Mouse (Mus musculus) CH12.LX (cell line): Measurements from ENCODE around the gene Dhx16. TPM values are rescaled to one million over a fixed set of nuclear protein-coding genes. Genes with fewer than 3 reads are reported as not detected.

ENCODE experiments used
- DNase-seq: peaks from one replicate; pipeline ENCODE4 v3.0.0-alpha.2; 2013; ENCODE audit errors: extremely low read depth
- H3K27ac ChIP-seq: 2 replicates; pipeline ENCODE4 v1.5.1; 2012; ENCODE audit warnings: low read depth, mild to moderate bottlenecking, control low read depth, moderate library complexity; ENCODE audit not compliant: insufficient read depth
- H3K27me3 ChIP-seq: replicated peaks from 2 replicates; pipeline ENCODE3; 2012; ENCODE audit warnings: inconsistent platforms
- H3K36me3 ChIP-seq, 2 experiments: replicated peaks in 1 of 2; 2 replicates each; pipeline versions ENCODE3 to v1.6.1; 2012; ENCODE audit warnings: inconsistent platforms in 1 of 2, low read length in 1 of 2, mild to moderate bottlenecking in 1 of 2, mixed read lengths in 1 of 2, moderate library complexity in 1 of 2; ENCODE audit not compliant: control insufficient read depth in 1 of 2, insufficient read depth in 1 of 2
- H3K4me1 ChIP-seq, 2 experiments: 2 replicates each; pipeline ENCODE4 v1.6.1; 2012; ENCODE audit warnings: inconsistent platforms in 1 of 2, moderate library complexity in 1 of 2; ENCODE audit not compliant: insufficient read depth in 2 of 2, control insufficient read depth in 1 of 2
- H3K4me2 ChIP-seq: 2 replicates; pipeline ENCODE4 v1.6.1; 2012; ENCODE audit warnings: low read depth, mild to moderate bottlenecking, control low read depth; ENCODE audit not compliant: poor library complexity, insufficient read depth, severe bottlenecking
- H3K4me3 ChIP-seq, 3 experiments: fragments of 150-350 bp in 1 of 3; sonication (generic) in 1 of 3; replicated peaks in 1 of 3; 2 replicates each; pipeline versions ENCODE3 to v1.5.1; 2011 to 2012; ENCODE audit warnings: low read depth in 2 of 3, low read length in 2 of 3, mild to moderate bottlenecking in 2 of 3, moderate library complexity in 2 of 3, control low read depth in 1 of 3, improper control_type of control experiment in 1 of 3, inconsistent platforms in 1 of 3, mixed read lengths in 1 of 3; ENCODE audit not compliant: poor library complexity in 1 of 3
- H3K79me2 ChIP-seq: replicated peaks from 2 replicates; pipeline ENCODE4 v1.6.1; 2012; ENCODE audit warnings: mild to moderate bottlenecking, moderate library complexity; ENCODE audit not compliant: control insufficient read depth, poor library complexity, insufficient read depth, severe bottlenecking; ENCODE audit errors: extremely low read depth
- H3K9ac ChIP-seq: 2 replicates; pipeline ENCODE4 v1.6.1; 2012; ENCODE audit warnings: low read depth, mild to moderate bottlenecking, control low read depth, moderate library complexity; ENCODE audit not compliant: insufficient read depth
- H3K9me3 ChIP-seq: replicated peaks from 2 replicates; pipeline ENCODE3; 2012; ENCODE audit warnings: low read length, inconsistent platforms, mixed read lengths
- BHLHE40 ChIP-seq: IDR thresholded peaks from 2 replicates; pipeline ENCODE4 v1.6.1; 2011; ENCODE audit warnings: mild to moderate bottlenecking, low read depth, low read length, improper control_type of control experiment
- CHD1 ChIP-seq: IDR thresholded peaks from 2 replicates; pipeline ENCODE4 v1.6.1; 2012; ENCODE audit warnings: low read depth, low read length, improper control_type of control experiment, inconsistent platforms
- CHD2 ChIP-seq: IDR thresholded peaks from 2 replicates; pipeline ENCODE4 v1.6.1; 2011; ENCODE audit warnings: low read length, improper control_type of control experiment
- CTCF ChIP-seq, 2 experiments: IDR thresholded peaks in 1 of 2; conservative IDR thresholded peaks in 1 of 2; 2 replicates each; pipeline ENCODE4 v1.5.1; 2011 to 2012; ENCODE audit warnings: low read depth in 2 of 2, low read length in 2 of 2, improper control_type of control experiment in 1 of 2, inconsistent platforms in 1 of 2, mild to moderate bottlenecking in 1 of 2, moderate library complexity in 1 of 2
- E2F4 ChIP-seq: IDR thresholded peaks from 2 replicates; pipeline ENCODE4 v1.6.1; 2011; ENCODE audit warnings: low read depth, low read length, improper control_type of control experiment; ENCODE audit not compliant: insufficient replicate concordance
- ELF1 ChIP-seq: IDR thresholded peaks from 2 replicates; pipeline ENCODE4 v1.6.1; 2014; ENCODE audit warnings: low read depth, mild to moderate bottlenecking, inconsistent platforms, low read length, improper control_type of control experiment
- EP300 ChIP-seq: IDR thresholded peaks from 2 replicates; pipeline ENCODE4 v1.6.1; 2011; ENCODE audit warnings: low read length, improper control_type of control experiment
- ETS1 ChIP-seq: conservative IDR thresholded peaks from 2 replicates; pipeline ENCODE4 v1.6.1; 2012; ENCODE audit warnings: low read depth, mild to moderate bottlenecking, inconsistent platforms, low read length, improper control_type of control experiment, moderate library complexity
- GABPA ChIP-seq: IDR thresholded peaks from 2 replicates; pipeline ENCODE4 v1.6.1; 2012; ENCODE audit warnings: low read depth, low read length, improper control_type of control experiment, inconsistent platforms; ENCODE audit not compliant: insufficient replicate concordance
- HCFC1 ChIP-seq: IDR thresholded peaks from 2 replicates; pipeline ENCODE4 v1.6.1; 2012; ENCODE audit warnings: low read depth, mild to moderate bottlenecking, inconsistent platforms, low read length, improper control_type of control experiment
- IRF4 ChIP-seq: IDR thresholded peaks from 2 replicates; pipeline ENCODE4 v1.6.1; 2014; ENCODE audit warnings: low read depth, mild to moderate bottlenecking, inconsistent platforms, low read length, improper control_type of control experiment
- JUN ChIP-seq: IDR thresholded peaks from 2 replicates; pipeline ENCODE4 v1.6.1; 2011; ENCODE audit warnings: low read depth, mild to moderate bottlenecking, low read length, improper control_type of control experiment, moderate library complexity; ENCODE audit not compliant: insufficient read depth
- JUND ChIP-seq: conservative IDR thresholded peaks from 2 replicates; pipeline ENCODE4 v1.6.1; 2011; ENCODE audit warnings: low read depth, low read length, improper control_type of control experiment
- KAT2A ChIP-seq: IDR thresholded peaks from 2 replicates; pipeline ENCODE4 v1.6.1; 2012; ENCODE audit warnings: low read length, improper control_type of control experiment, inconsistent platforms; ENCODE audit not compliant: insufficient replicate concordance
- MAFK ChIP-seq: IDR thresholded peaks from 2 replicates; pipeline ENCODE4 v1.6.1; 2011; ENCODE audit warnings: low read length, improper control_type of control experiment; ENCODE audit not compliant: insufficient replicate concordance
- MAX ChIP-seq: IDR thresholded peaks from 2 replicates; pipeline ENCODE4 v1.6.1; 2011; ENCODE audit warnings: low read length, improper control_type of control experiment
- MAZ ChIP-seq: IDR thresholded peaks from 2 replicates; pipeline ENCODE4 v1.6.1; 2012; ENCODE audit warnings: low read depth, mild to moderate bottlenecking, inconsistent platforms, low read length, improper control_type of control experiment, moderate library complexity
- MEF2A ChIP-seq: IDR thresholded peaks from 2 replicates; pipeline ENCODE4 v1.6.1; 2014; ENCODE audit warnings: low read depth, mild to moderate bottlenecking, inconsistent platforms, low read length, improper control_type of control experiment, borderline replicate concordance
- MXI1 ChIP-seq: IDR thresholded peaks from 2 replicates; pipeline ENCODE4 v1.6.1; 2011; ENCODE audit warnings: mild to moderate bottlenecking, low read depth, low read length, improper control_type of control experiment
- MYC ChIP-seq: IDR thresholded peaks from 2 replicates; pipeline ENCODE4 v1.6.1; 2011; ENCODE audit warnings: low read depth, mild to moderate bottlenecking, improper control_type of control experiment, low read length
- NELFE ChIP-seq: IDR thresholded peaks from 2 replicates; pipeline ENCODE4 v1.6.1; 2011; ENCODE audit warnings: low read depth, low read length, improper control_type of control experiment
- NRF1 ChIP-seq: IDR thresholded peaks from 2 replicates; pipeline ENCODE4 v1.6.1; 2014; ENCODE audit warnings: low read depth, mild to moderate bottlenecking, inconsistent platforms, low read length, improper control_type of control experiment, moderate library complexity
- PAX5 ChIP-seq: IDR thresholded peaks from 2 replicates; pipeline ENCODE4 v1.6.1; 2012; ENCODE audit warnings: low read length, inconsistent platforms, mixed read lengths
- POLR2A ChIP-seq: IDR thresholded peaks from 2 replicates; pipeline ENCODE4 v1.6.1; 2011; ENCODE audit warnings: low read depth, mild to moderate bottlenecking, improper control_type of control experiment, low read length
- POLR2AphosphoS2 ChIP-seq: IDR thresholded peaks from 2 replicates; pipeline ENCODE4 v1.6.1; 2011; ENCODE audit warnings: low read depth, low read length, improper control_type of control experiment
- RAD21 ChIP-seq: IDR thresholded peaks from 2 replicates; pipeline ENCODE4 v1.6.1; 2011; ENCODE audit warnings: low read depth, mild to moderate bottlenecking, low read length, improper control_type of control experiment, moderate library complexity
- RCOR1 ChIP-seq: conservative IDR thresholded peaks from 2 replicates; pipeline ENCODE4 v1.6.1; 2012; ENCODE audit warnings: low read depth, mild to moderate bottlenecking, inconsistent platforms, low read length, improper control_type of control experiment
- SIN3A ChIP-seq: IDR thresholded peaks from 2 replicates; pipeline ENCODE4 v1.6.1; 2012; ENCODE audit warnings: low read length, improper control_type of control experiment, inconsistent platforms
- SMC3 ChIP-seq: IDR thresholded peaks from 2 replicates; pipeline ENCODE4 v1.6.1; 2011; ENCODE audit warnings: low read depth, low read length, improper control_type of control experiment
- TBP ChIP-seq: conservative IDR thresholded peaks from 2 replicates; pipeline ENCODE4 v1.6.1; 2011; ENCODE audit warnings: low read depth, low read length, improper control_type of control experiment
- TCF12 ChIP-seq: IDR thresholded peaks from 2 replicates; pipeline ENCODE4 v1.6.1; 2014; ENCODE audit warnings: low read depth, mild to moderate bottlenecking, inconsistent platforms, low read length, improper control_type of control experiment
- UBTF ChIP-seq: IDR thresholded peaks from 2 replicates; pipeline ENCODE4 v1.6.1; 2012; ENCODE audit warnings: low read depth, mild to moderate bottlenecking, inconsistent platforms, low read length, improper control_type of control experiment, moderate library complexity
- USF1 ChIP-seq: IDR thresholded peaks from 2 replicates; pipeline ENCODE4 v1.6.1; 2014; ENCODE audit warnings: low read depth, mild to moderate bottlenecking, inconsistent platforms, low read length, improper control_type of control experiment
- USF2 ChIP-seq: conservative IDR thresholded peaks from 2 replicates; pipeline ENCODE4 v1.6.1; 2011; ENCODE audit warnings: low read depth, low read length, improper control_type of control experiment
- ZC3H11A ChIP-seq: IDR thresholded peaks from 2 replicates; pipeline ENCODE4 v1.6.1; 2012; ENCODE audit warnings: low read depth, mild to moderate bottlenecking, inconsistent platforms, low read length, improper control_type of control experiment
- ZKSCAN1 ChIP-seq: IDR thresholded peaks from 2 replicates; pipeline ENCODE4 v1.6.1; 2012; ENCODE audit warnings: low read depth, inconsistent platforms, low read length, improper control_type of control experiment, borderline replicate concordance
- ZMIZ1 ChIP-seq: IDR thresholded peaks from 2 replicates; pipeline ENCODE4 v1.6.1; 2012; ENCODE audit warnings: low read depth, mild to moderate bottlenecking, inconsistent platforms, low read length, improper control_type of control experiment
- ZNF384 ChIP-seq: IDR thresholded peaks from 2 replicates; pipeline ENCODE4 v1.6.1; 2012; ENCODE audit warnings: low read depth, low read length, improper control_type of control experiment, inconsistent platforms
- dilution Hi-C: fragments of 300-500 bp; cut with MboI; formaldehyde crosslinking; loops from 2 replicates; pipeline ENCODE4 v1.14.3; 2020; ENCODE audit warnings: low sequenced_read_pairs; ENCODE audit not compliant: extremely low pct_unique_long_range_greater_than_20kb, extremely low pct_ligation_motif_present
- in situ Hi-C: fragments of 300-500 bp; cut with MboI; formaldehyde crosslinking; loops from 3 replicates; pipeline ENCODE4 v1.14.3; 2019; ENCODE audit warnings: low sequenced_read_pairs, low pct_ligation_motif_present, low pct_unique_long_range_greater_than_20kb, mixed read lengths
- polyA plus RNA-seq: library from polyadenylated mRNA; unstranded; fragments of >175 nt; gene quantifications from 2 replicates; pipeline ENCODE4 v1.2.1, GENCODE M21; 2012; ENCODE audit warnings: low read depth; ENCODE audit not compliant: insufficient read length
- total RNA-seq, 2 experiments: library from RNA; depleted of rRNA; stranded (reverse); fragments of 300-350 nt in 1 of 2; fragments of >200 nt in 1 of 2; gene quantifications; 2 replicates each; pipeline ENCODE4 v1.2.3; 2012 to 2014

The Dhx16 gene
- total and polyA plus RNA-seq, 3 experiments, result 74.8 to 107 (median 75.3) TPM

DNA sequence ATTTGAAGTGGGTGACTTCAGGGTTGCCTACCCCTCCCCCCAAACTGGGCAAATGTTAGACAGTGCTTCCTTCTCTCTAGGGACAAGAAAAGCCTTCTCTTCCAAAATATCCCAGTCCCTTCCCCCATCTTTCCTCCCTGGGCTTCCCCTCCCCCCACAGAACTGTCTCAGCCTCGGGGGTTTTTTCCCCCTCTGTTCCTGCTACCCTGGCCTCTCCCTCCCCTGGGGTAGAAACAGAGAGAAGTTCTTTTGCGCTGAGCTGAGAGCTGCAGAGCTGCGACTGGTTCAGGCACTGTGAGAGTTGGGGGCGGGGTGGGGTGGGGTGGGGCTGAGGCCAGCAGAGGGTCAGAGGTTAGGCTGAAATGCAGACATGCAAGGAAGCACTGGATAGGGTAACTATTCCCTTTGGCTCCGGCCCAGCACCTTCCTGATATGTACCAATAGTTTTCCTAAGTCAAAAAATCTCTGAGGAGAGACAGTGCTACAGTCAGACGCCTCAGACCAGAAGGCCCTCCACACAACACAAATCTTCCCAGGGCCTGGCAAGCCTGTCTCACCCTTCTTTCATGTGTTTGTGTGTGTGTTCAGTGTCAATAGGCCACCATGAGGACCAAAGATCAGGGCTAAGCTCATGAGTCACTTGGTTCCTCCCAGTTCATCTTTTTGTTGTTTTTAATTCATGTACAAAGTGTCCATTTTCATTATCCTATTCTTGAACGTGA lies 10.1 kb upstream of the Dhx16 start:
- peak; percentile 68 for DNase-seq
- dilution Hi-C loops (no loop called here), in situ Hi-C loops (loop anchor here (5.0 to 10.0 kb wide), 2 partner anchors 32 to 135 kb away; partner anchors contain the start of gene Tubb5)
- H3K79me2 ChIP-seq, result peaks cover 51% of the 10 kb centered on the region
- H3K4me1 ChIP-seq, result peaks cover 0 to 35% of the 10 kb centered on the region in 2 experiments; a peak in 2 of 4 replicates
- peaks cover 4% of the 10 kb centered on the region for H3K9me3 ChIP-seq
- no peaks in the 10 kb centered on the region for H3K27me3 ChIP-seq
- peak overlapping the region; percentile 85 for H3K4me2 ChIP-seq
- H3K9ac ChIP-seq, result peak overlapping the region; percentile 69
- H3K27ac ChIP-seq, result peak overlapping the region; percentile 83
- H3K4me3 ChIP-seq, result peak overlapping the region; percentile 63 to 99 (median 74)
- TF ChIP-seq HCFC1 (no peak), JUND (no peak), E2F4 (no peak), RCOR1 (no peak), ZNF384 (no peak), NELFE (no peak; the same call in 1 of the 2 replicates), JUN (no peak), SIN3A (no peak), EP300 (no peak), MXI1 (no peak), IRF4 (peak; percentile 31; the same call in 1 of the 2 replicates), MAX (no peak), NRF1 (no peak), ZC3H11A (no peak), MAZ (peak; percentile 78), MAFK (no peak), POLR2A (no peak), ZMIZ1 (no peak), TCF12 (peak; percentile 55; the same call in 1 of the 2 replicates), ELF1 (peak; percentile 29; the same call in 1 of the 2 replicates), USF1 (no peak), POLR2AphosphoS2 (no peak), SMC3 (no peak), CTCF (conservative IDR thresholded peaks at IDR 0.05 in 1 of 2, IDR thresholded peaks at IDR 0.05 in 1 of 2; ENCODE audit: low read depth in 2 of 2, low read length in 2 of 2) (no peak), CHD2 (peak; percentile 91), RAD21 (no peak), ZKSCAN1 (no peak), ETS1 (peak; percentile 25), KAT2A (no peak), CHD1 (no peak), MYC (no peak), TBP (no peak), BHLHE40 (no peak; the same call in 1 of the 2 replicates), GABPA (no peak), PAX5 (no peak), UBTF (0 out of 2 replicates have a peak, but pooled peaks have one; percentile 17), MEF2A (no peak), USF2 (no peak)
- H3K36me3 ChIP-seq, result peaks cover 6 to 27% of the 10 kb centered on the region in 2 experiments
